In genomic region chr3:14679227-14679893, GRCm38 (mm10) we compare ENCODE assay signal across 8 mouse cellular contexts. TPM values are rescaled to one million over a fixed set of nuclear protein-coding genes. Genes with fewer than 3 reads are reported as not detected.
DNase-seq lines count a peak whose midpoint lies in the region; ATAC-seq lines count a peak whose summit lies in the region.

No protein-coding gene starts in this region.

- ATAC-seq in embryonic facial prominence, embryonic 11.5 days (replicated peaks; ENCODE audit: insufficient number of reproducible peaks, low FRiP score, low TSS enrichment, low read depth), result peak; percentile 82; the same call in 1 of the 2 replicates
- ATAC-seq in midbrain, embryonic 13.5 days, result peak; percentile 71

- H3K4me2 ChIP-seq in embryonic facial prominence, embryonic 11.5 days (ENCODE audit: low read depth, low read length), result no peak overlapping the region
- H3K4me2 ChIP-seq in midbrain, embryonic 13.5 days (replicated peaks), result no peak overlapping the region

- H3K27me3 ChIP-seq in embryonic facial prominence, embryonic 11.5 days (ENCODE audit: control insufficient read depth, insufficient read depth, low read length), result no peaks in the 10 kb centered on the region
- no peaks in the 10 kb centered on the region for H3K27me3 ChIP-seq in midbrain, embryonic 13.5 days

- WGBS in embryonic facial prominence, embryonic 11.5 days, result 14% methylated on average over 15 of the region's 15 CpGs
- WGBS in midbrain, embryonic 13.5 days, result 17% methylated on average over 15 of the region's 15 CpGs

- peak; percentile 8 for DNase-seq in urinary bladder, postnatal 25 days (ENCODE audit: low spot score)
- no peak for DNase-seq in urinary bladder, postnatal 4 days (ENCODE audit: low spot score in 2 of 2)
- peak; percentile 63 for DNase-seq in embryonic facial prominence, embryonic 11.5 days (ENCODE audit: low spot score)
- peak; percentile 1 for DNase-seq in induced T-regulatory cell, adult 2 months (ENCODE audit: low read depth)
- peak; percentile 17 for DNase-seq in left cerebral cortex, postnatal 4 days
- DNase-seq in yolk sac, embryonic 10.5 days (ENCODE audit: low spot score), result peak; percentile 4
- no peak for DNase-seq in spleen, postnatal 4 days (ENCODE audit: low spot score in 2 of 2)

- intact Hi-C loops in left cerebral cortex, postnatal 4 days (cut with DNase I), result loop anchor here (5.0 kb wide), 1 partner anchor 513 kb away; no protein-coding TSS in a partner anchor

- no peak overlapping the region for H3K9ac ChIP-seq in embryonic facial prominence, embryonic 11.5 days (replicated peaks; ENCODE audit: low read length)
- H3K9ac ChIP-seq in midbrain, embryonic 13.5 days (replicated peaks), result no peak overlapping the region

- no peak overlapping the region for H3K4me3 ChIP-seq in embryonic facial prominence, embryonic 11.5 days (ENCODE audit: low read depth, low read length)
- no peak overlapping the region for H3K4me3 ChIP-seq in midbrain, embryonic 13.5 days (replicated peaks)

- no peak overlapping the region for H3K27ac ChIP-seq in embryonic facial prominence, embryonic 11.5 days (replicated peaks; ENCODE audit: low read depth, low read length)
- no peak overlapping the region for H3K27ac ChIP-seq in midbrain, embryonic 13.5 days

- no peaks in the 10 kb centered on the region for H3K36me3 ChIP-seq in embryonic facial prominence, embryonic 11.5 days (replicated peaks; ENCODE audit: control insufficient read depth, insufficient read depth, low read depth, low read length)
- H3K36me3 ChIP-seq in midbrain, embryonic 13.5 days, result no peaks in the 10 kb centered on the region

- no peaks in the 10 kb centered on the region for H3K9me3 ChIP-seq in embryonic facial prominence, embryonic 11.5 days (replicated peaks; ENCODE audit: control insufficient read depth, low read length)
- no peaks in the 10 kb centered on the region for H3K9me3 ChIP-seq in midbrain, embryonic 13.5 days

- H3K4me1 ChIP-seq in embryonic facial prominence, embryonic 11.5 days (ENCODE audit: control insufficient read depth, insufficient read depth, low read length), result no peaks in the 10 kb centered on the region
- no peaks in the 10 kb centered on the region for H3K4me1 ChIP-seq in midbrain, embryonic 13.5 days (replicated peaks)

RNA-seq across cellular contexts. Expression of gene Car13, which starts 37.8 kb away (rescaled TPM):
- polyA plus RNA-seq in embryonic facial prominence, embryonic 11.5 days (2014; fragmentation: Nextera tagmentation; extraction: Ambion mirVana), result 3.5 and 4.5 TPM in 2 replicates
- total RNA-seq in left cerebral cortex, postnatal 4 days (2021), result 1 to 10 TPM; 1.9 to 2.6 TPM
- 0.71 and 0.94 TPM in 2 replicates for polyA plus RNA-seq in midbrain, embryonic 13.5 days (2015; fragmentation: Nextera tagmentation; extraction: Ambion mirVana)

Comparison
In these comparisons a context has a peak if more than half of its experiments do, and no peak if none do; other contexts are left out.
1. DNase-seq: peak in urinary bladder, postnatal 25 days (single experiment), embryonic facial prominence, embryonic 11.5 days (single experiment), induced T-regulatory cell, adult 2 months (single experiment), left cerebral cortex, postnatal 4 days (single experiment) and yolk sac, embryonic 10.5 days (single experiment); none in urinary bladder, postnatal 4 days (0 of 2) and spleen, postnatal 4 days (0 of 2).